Mouse (Mus musculus) monocyte, adult 5-6 weeks (primary cell): Measurements from ENCODE around the gene Prdm1. TPM values are rescaled to one million over a fixed set of nuclear protein-coding genes. Genes with fewer than 3 reads are reported as not detected.

Experiments used
- ATAC-seq: fragments of 153-309, 156-312 bp; replicated peaks from 2 replicates; pipeline ENCODE4 v1.8.0; 2017; ENCODE audit warnings: mild to moderate bottlenecking; ENCODE audit not compliant: low TSS enrichment, insufficient number of reproducible peaks, severe bottlenecking, poor library complexity, low FRiP score
- total RNA-seq: library from RNA; stranded (forward); fragments of 200-1000, 200-491, 200-594 nt; gene quantifications from 3 replicates; pipeline ENCODE4 v1.2.3, GENCODE M21; 2017

The Prdm1 gene
- total RNA-seq, 1 experiment from 2014 or later, result 17.3 TPM

GRCm38 (mm10) chr10:44390286-44390685 is 138.0 kb downstream of the Prdm1 start:
- no peak for ATAC-seq

GRCm38 (mm10) chr10:44388706-44389233 is 139.5 kb downstream of the Prdm1 start:
- ATAC-seq, result no peak
